Mouse (Mus musculus) spleen, adult 2 months (tissue): ENCODE data around the gene Epha8.

ENCODE experiments used
- CTCF ChIP-seq: fragments of 200-500 bp; IDR thresholded peaks from 2 replicates; pipeline ENCODE4 v1.5.1; 2011; ENCODE audit warnings: mild to moderate bottlenecking, inconsistent platforms; ENCODE audit not compliant: insufficient read depth, insufficient read length, insufficient replicate concordance; ENCODE audit errors: extremely low read depth
- POLR2A ChIP-seq: fragments of 200-500 bp; IDR thresholded peaks from 2 replicates; pipeline ENCODE4 v1.6.1; 2011; ENCODE audit warnings: low read depth, low read length, inconsistent platforms

GRCm38 (mm10) chr4:136942761-136943160, 13.9 kb downstream of the Epha8 start:
- TF ChIP-seq POLR2A (no peak), CTCF (no peak)
